Mouse (Mus musculus): ENCODE data around the gene Adamts3. TPM values are rescaled to one million over a fixed set of nuclear protein-coding genes. Genes with fewer than 3 reads are reported as not detected.

Gene Adamts3
- polyA plus RNA-seq, 1 experiment: 2.2 TPM

- DNase-seq (ENCODE audit: low spot score): no peak
These were observed 66.5 kb downstream of the Adamts3 start for GRCm38 (mm10) chr5:89816610-89817009.

GRCm38 (mm10) chr5:89814552-89814951 lies 68.6 kb downstream of the Adamts3 start:
- no peak for DNase-seq (ENCODE audit: low spot score)

- no peak for DNase-seq (ENCODE audit: low spot score)
These were observed 82.8 kb downstream of the Adamts3 start for GRCm38 (mm10) chr5:89800181-89800816.

GRCm38 (mm10) chr5:89793706-89794105 lies 89.4 kb downstream of the Adamts3 start:
- no peak for DNase-seq (ENCODE audit: low spot score)

- no peak for DNase-seq (ENCODE audit: low spot score)
These were observed 98.5 kb downstream of the Adamts3 start for GRCm38 (mm10) chr5:89784635-89785034.

GRCm38 (mm10) chr5:89779823-89780222 lies 103.3 kb downstream of the Adamts3 start:
- no peak for DNase-seq (ENCODE audit: low spot score)

- DNase-seq (ENCODE audit: low spot score): no peak
These were observed 104.5 kb downstream of the Adamts3 start for GRCm38 (mm10) chr5:89778610-89779009.

- DNase-seq (ENCODE audit: low spot score): no peak
These were observed 105.7 kb downstream of the Adamts3 start for GRCm38 (mm10) chr5:89777411-89777810.

GRCm38 (mm10) chr5:89770655-89771355 lies 112.3 kb downstream of the Adamts3 start:
- no peak for DNase-seq (ENCODE audit: low spot score)

- DNase-seq (ENCODE audit: low spot score): no peak
These were observed 119.6 kb downstream of the Adamts3 start for GRCm38 (mm10) chr5:89763189-89764187.

GRCm38 (mm10) chr5:89760368-89760767 lies 122.8 kb downstream of the Adamts3 start:
- DNase-seq (ENCODE audit: low spot score): no peak

GRCm38 (mm10) chr5:89751836-89752235 lies 131.3 kb downstream of the Adamts3 start:
- DNase-seq (ENCODE audit: low spot score): no peak

GRCm38 (mm10) chr5:89748185-89748884 lies 134.8 kb downstream of the Adamts3 start:
- DNase-seq (ENCODE audit: low spot score): no peak

GRCm38 (mm10) chr5:89747149-89747659 lies 135.9 kb downstream of the Adamts3 start:
- no peak for DNase-seq (ENCODE audit: low spot score)

GRCm38 (mm10) chr5:89745112-89745511 lies 138.0 kb downstream of the Adamts3 start:
- no peak for DNase-seq (ENCODE audit: low spot score)

- no peak for DNase-seq (ENCODE audit: low spot score)
These were observed 148.4 kb downstream of the Adamts3 start for GRCm38 (mm10) chr5:89734759-89735158.

GRCm38 (mm10) chr5:89730411-89730810 lies 152.7 kb downstream of the Adamts3 start:
- no peak for DNase-seq (ENCODE audit: low spot score)

- DNase-seq (ENCODE audit: low spot score): no peak
These were observed 155.0 kb downstream of the Adamts3 start for GRCm38 (mm10) chr5:89728117-89728516.

- no peak for DNase-seq (ENCODE audit: low spot score)
These were observed 155.6 kb downstream of the Adamts3 start for GRCm38 (mm10) chr5:89727497-89728057.

GRCm38 (mm10) chr5:89714552-89714951 lies 168.6 kb downstream of the Adamts3 start:
- no peak for DNase-seq (ENCODE audit: low spot score)

Data from urinary bladder, adult 2 months (tissue).